ENCODE assay signal across 16 mouse cellular contexts in the genomic region with DNA sequence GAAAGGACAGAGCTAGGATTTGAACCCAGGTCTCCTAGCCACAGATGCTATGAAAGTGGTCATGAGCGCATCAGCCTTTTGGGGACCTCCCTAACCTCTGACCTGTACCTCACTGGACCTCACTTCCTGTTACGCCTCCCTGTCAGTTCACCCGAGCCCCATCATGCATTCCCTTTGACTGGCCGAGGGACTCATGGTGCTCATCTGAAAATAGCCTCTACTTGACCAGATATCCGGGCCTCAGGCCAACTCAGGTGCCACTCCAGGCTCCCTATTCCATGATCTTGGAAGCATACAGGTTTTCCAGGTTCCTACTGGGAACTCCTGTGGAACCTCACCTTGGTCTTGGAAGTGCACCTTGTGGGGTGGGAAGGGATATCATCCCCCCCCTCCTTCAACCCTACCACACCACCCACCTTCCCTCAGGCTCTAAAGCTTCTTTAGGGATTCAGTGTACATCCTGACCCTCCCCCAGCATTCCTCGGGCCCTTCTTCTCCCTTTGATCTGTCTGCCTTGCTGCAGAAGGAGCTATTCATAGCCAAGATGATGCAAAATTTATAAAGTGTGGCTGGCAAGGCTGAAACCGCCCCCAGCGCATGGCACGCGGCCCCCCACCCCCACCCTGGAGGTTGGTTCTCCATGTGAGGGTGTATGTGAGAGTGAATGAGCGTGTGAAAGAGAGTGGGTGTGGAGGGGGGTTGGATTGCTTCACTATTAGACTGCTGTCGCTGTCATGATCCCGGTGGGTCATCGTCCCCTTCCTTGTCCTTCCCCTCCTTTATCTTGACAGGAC. TPM values are rescaled to one million over a fixed set of nuclear protein-coding genes. Genes with fewer than 3 reads are reported as not detected.
A peak's percentile ranks its signal among the peaks of the same experiment; 100 is the strongest.
DNase-seq lines count a peak whose midpoint lies in the region; ATAC-seq lines count a peak whose summit lies in the region.
"Had no signal": no experiment of that assay in that cellular context is flagged by ENCODE, and none has a peak within 500 bp of the region (broad histone marks: within the 10 kb centered on the region; RNA-seq: fewer than 3 reads in every experiment).

No protein-coding gene starts in this region.

- peak overlapping the region; percentile 36; the same call in 1 of the 2 replicates for H3K27ac ChIP-seq in heart, embryonic 10.5 days
- H3K27ac ChIP-seq in midbrain, embryonic 10.5 days (replicated peaks), result 0 out of 2 replicates have a peak overlapping the region, but pooled peaks have one; percentile 33
- no peak overlapping the region for H3K27ac ChIP-seq in midbrain, embryonic 11.5 days (ENCODE audit: low read depth, low read length)
- H3K27ac ChIP-seq in heart, embryonic 12.5 days (ENCODE audit: poor library complexity, severe bottlenecking), result 0 out of 2 replicates have a peak overlapping the region, but pooled peaks have one; percentile 19
- H3K27ac ChIP-seq: embryonic facial prominence, embryonic 10.5 days; hindbrain, postnatal 0 days; limb, embryonic 13.5 days had no signal

- intact Hi-C loops in heart, postnatal 14 days (cut with DNase I), result no loop called here

- no peak for DNase-seq in heart, embryonic 10.5 days (ENCODE audit: low spot score)
- no peak for DNase-seq in heart, adult 8-10 months (ENCODE audit: low spot score)
- DNase-seq in midbrain, embryonic 10.5 days (ENCODE audit: low spot score), result no peak
- no peak for DNase-seq in midbrain, embryonic 11.5 days (ENCODE audit: low spot score, missing footprints)
- peak; percentile 11 to 23 for DNase-seq in heart, postnatal 14 days
- no peak for DNase-seq in ovary, adult 18-20 months (ENCODE audit: low spot score)
- DNase-seq: kidney, adult 8-10 months; kidney, postnatal 36 days had no signal

- H3K4me1 ChIP-seq in heart, embryonic 10.5 days, result peaks cover 23% of the 10 kb centered on the region
- H3K4me1 ChIP-seq in midbrain, embryonic 10.5 days, result peaks cover 14% of the 10 kb centered on the region
- H3K4me1 ChIP-seq in midbrain, embryonic 11.5 days (ENCODE audit: control insufficient read depth, insufficient read depth, low read length), result no peaks in the 10 kb centered on the region
- peaks cover 26% of the 10 kb centered on the region for H3K4me1 ChIP-seq in heart, embryonic 12.5 days (replicated peaks)
- H3K4me1 ChIP-seq: limb, embryonic 13.5 days had no signal

- ATAC-seq in midbrain, embryonic 11.5 days (ENCODE audit: low FRiP score), result no peak
- ATAC-seq in heart, embryonic 12.5 days (ENCODE audit: insufficient number of reproducible peaks, low FRiP score), result 0 out of 2 replicates have a peak, but pooled peaks have one; percentile 25
- ATAC-seq: forebrain, embryonic 16.5 days; hindbrain, postnatal 0 days had no signal

- H3K36me3 ChIP-seq in heart, embryonic 10.5 days, result no peaks in the 10 kb centered on the region
- H3K36me3 ChIP-seq in midbrain, embryonic 10.5 days, result no peaks in the 10 kb centered on the region
- no peaks in the 10 kb centered on the region for H3K36me3 ChIP-seq in midbrain, embryonic 11.5 days (ENCODE audit: control insufficient read depth, insufficient read depth, low read length)
- H3K36me3 ChIP-seq in heart, embryonic 12.5 days, result no peaks in the 10 kb centered on the region
- H3K36me3 ChIP-seq: embryonic facial prominence, embryonic 10.5 days; G1E; limb, embryonic 13.5 days had no signal

- H3K4me2 ChIP-seq in midbrain, embryonic 11.5 days, result no peak overlapping the region
- H3K4me2 ChIP-seq in heart, embryonic 12.5 days, result peak overlapping the region; percentile 9; the same call in 1 of the 2 replicates
- H3K4me2 ChIP-seq: limb, embryonic 13.5 days had no signal

- H3K4me3 ChIP-seq in heart, embryonic 10.5 days, result no peak overlapping the region
- H3K4me3 ChIP-seq in midbrain, embryonic 10.5 days, result no peak overlapping the region
- no peak overlapping the region for H3K4me3 ChIP-seq in midbrain, embryonic 11.5 days (ENCODE audit: low read depth, low read length)
- no peak overlapping the region for H3K4me3 ChIP-seq in heart, embryonic 12.5 days
- H3K4me3 ChIP-seq: embryonic facial prominence, embryonic 10.5 days; erythroblast, embryonic 14.5 days; limb, embryonic 13.5 days; megakaryocyte, embryonic 14.5 days had no signal

- no peaks in the 10 kb centered on the region for H3K9me3 ChIP-seq in heart, embryonic 10.5 days
- H3K9me3 ChIP-seq in midbrain, embryonic 10.5 days (replicated peaks), result no peaks in the 10 kb centered on the region
- H3K9me3 ChIP-seq in midbrain, embryonic 11.5 days (ENCODE audit: control insufficient read depth, low read length), result no peaks in the 10 kb centered on the region
- no peaks in the 10 kb centered on the region for H3K9me3 ChIP-seq in heart, embryonic 12.5 days (replicated peaks)
- H3K9me3 ChIP-seq: embryonic facial prominence, embryonic 10.5 days; G1E; limb, embryonic 13.5 days had no signal

- H3K9ac ChIP-seq in midbrain, embryonic 11.5 days (ENCODE audit: low read length), result no peak overlapping the region
- H3K9ac ChIP-seq in heart, embryonic 12.5 days, result no peak overlapping the region
- H3K9ac ChIP-seq: limb, embryonic 13.5 days had no signal

- WGBS in heart, embryonic 10.5 days, result 51% methylated on average over 14 of the region's 14 CpGs
- WGBS in midbrain, embryonic 10.5 days, result 77% methylated on average over 14 of the region's 14 CpGs
- 70% methylated on average over 14 of the region's 14 CpGs for WGBS in midbrain, embryonic 11.5 days
- WGBS in heart, embryonic 12.5 days, result 55% methylated on average over 14 of the region's 14 CpGs

- H3K27me3 ChIP-seq in heart, embryonic 10.5 days (ENCODE audit: insufficient read depth, poor library complexity, severe bottlenecking), result no peaks in the 10 kb centered on the region; the same call in 1 of the 2 replicates
- H3K27me3 ChIP-seq in midbrain, embryonic 10.5 days (ENCODE audit: low read depth, poor library complexity, severe bottlenecking), result no peaks in the 10 kb centered on the region
- no peaks in the 10 kb centered on the region for H3K27me3 ChIP-seq in midbrain, embryonic 11.5 days (ENCODE audit: control insufficient read depth, insufficient read depth, low read length)
- no peaks in the 10 kb centered on the region for H3K27me3 ChIP-seq in heart, embryonic 12.5 days (replicated peaks)
- H3K27me3 ChIP-seq: limb, embryonic 13.5 days had no signal

RNA-seq across cellular contexts. Expression of a gene that starts 40.5 kb away (rescaled TPM):
- 1.4 and 1.7 TPM in 2 replicates for polyA plus RNA-seq in heart, embryonic 10.5 days (2016; fragmentation: Nextera tagmentation; extraction: Ambion mirVana)
- 10 to 100 TPM; 23.1 to 32.7 (median 25.0) TPM for total RNA-seq in heart, adult 8-10 months (2022)
- 0.53 and 0.62 TPM in 2 replicates for polyA plus RNA-seq in midbrain, embryonic 10.5 days (2016; fragmentation: Nextera tagmentation; extraction: Ambion mirVana)
- 0.16 and 0.33 TPM in 2 replicates for polyA plus RNA-seq in midbrain, embryonic 11.5 days (2014; fragmentation: Nextera tagmentation; extraction: Ambion mirVana)
- polyA plus RNA-seq in heart, embryonic 12.5 days (2016; fragmentation: Nextera tagmentation; extraction: Ambion mirVana), result 3.8 and 4.3 TPM in 2 replicates
- total RNA-seq in heart, postnatal 14 days (2021), result 10 to 100 TPM; 27.5 to 29.0 TPM
- total RNA-seq: G1E had no signal
- polyA plus RNA-seq: G1E had no signal

RNA-seq across cellular contexts. Expression of a gene that starts 50.1 kb away (rescaled TPM):
- 86.5 and 91.3 TPM in 2 replicates for polyA plus RNA-seq in heart, embryonic 10.5 days (2016; fragmentation: Nextera tagmentation; extraction: Ambion mirVana)
- total RNA-seq in heart, adult 8-10 months (2022), result 10 to 100 TPM; 74.6 to 80.8 (median 77.0) TPM
- polyA plus RNA-seq in midbrain, embryonic 10.5 days (2016; fragmentation: Nextera tagmentation; extraction: Ambion mirVana), result 55.7 and 65.1 TPM in 2 replicates
- polyA plus RNA-seq in midbrain, embryonic 11.5 days (2014; fragmentation: Nextera tagmentation; extraction: Ambion mirVana), result 34.2 and 37.4 TPM in 2 replicates
- 77.6 and 78.5 TPM in 2 replicates for polyA plus RNA-seq in heart, embryonic 12.5 days (2016; fragmentation: Nextera tagmentation; extraction: Ambion mirVana)
- total RNA-seq in heart, postnatal 14 days (2021), result 10 to 100 TPM; 71.2 to 77.8 TPM

Comparison
In these comparisons a context has a peak if more than half of its experiments do, and no peak if none do; other contexts are left out.
1. DNase-seq: peak in heart, postnatal 14 days (2 of 2); none in heart, embryonic 10.5 days (single experiment), heart, adult 8-10 months (single experiment), midbrain, embryonic 10.5 days (single experiment), midbrain, embryonic 11.5 days (single experiment) and ovary, adult 18-20 months (single experiment).